Mouse (Mus musculus) mature B cell (primary cell): ENCODE results near the gene Cd300lf.

Experiments
- in situ Hi-C: fragments of 300-500 bp; cut with MboI; formaldehyde crosslinking; loops from 2 replicates; pipeline ENCODE4 v1.14.3; 2019

The Cd300lf gene

GRCm38 (mm10) chr11:115133800-115134199, at the start of gene Cd300lf:
TSS of gene Cd300lf (minus strand) at chr11:115133992.
- in situ Hi-C loops: no loop called here

DNA sequence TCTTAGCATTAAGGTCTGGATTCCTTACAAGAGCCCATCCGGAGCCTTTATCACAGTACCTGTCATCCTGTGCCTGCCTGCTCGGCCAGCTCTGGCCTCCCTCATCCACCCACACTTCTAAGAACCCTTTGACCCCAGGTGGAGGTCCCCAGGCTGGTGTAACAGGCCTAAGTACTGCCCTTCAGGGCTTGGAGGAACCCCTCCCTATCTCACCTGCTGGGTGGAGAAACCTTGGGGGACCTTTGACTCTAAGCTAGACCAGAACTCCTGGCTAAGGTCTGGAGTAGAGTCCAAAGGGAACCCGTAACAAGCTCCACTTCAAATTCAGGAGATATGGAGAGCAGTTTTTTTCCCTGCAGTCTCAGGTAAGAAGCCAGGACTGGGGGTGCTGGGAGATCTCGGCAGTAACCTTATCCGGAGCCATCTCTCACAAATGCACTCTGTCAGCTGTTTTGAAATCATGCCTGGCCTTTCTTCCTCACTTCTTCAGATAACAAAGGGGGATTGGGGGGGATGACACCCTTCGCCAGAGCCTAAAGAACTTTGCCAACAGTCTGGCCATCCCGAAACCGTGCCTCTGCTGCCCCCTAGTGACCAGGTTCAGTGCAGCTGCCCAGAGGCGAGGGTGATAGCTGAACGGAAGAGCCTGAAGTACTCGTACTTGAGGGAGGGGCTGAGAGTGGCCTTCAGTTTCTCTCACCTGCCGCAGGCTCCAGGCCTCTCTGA, 48.3 kb upstream of the Cd300lf start:
- in situ Hi-C loops: no loop called here

- in situ Hi-C loops: no loop called here
Observed at GRCm38 (mm10) chr11:115179881-115180280, 46.1 kb upstream of the Cd300lf start.

- in situ Hi-C loops: no loop called here
Observed at GRCm38 (mm10) chr11:115179191-115179590, 45.4 kb upstream of the Cd300lf start.

DNA sequence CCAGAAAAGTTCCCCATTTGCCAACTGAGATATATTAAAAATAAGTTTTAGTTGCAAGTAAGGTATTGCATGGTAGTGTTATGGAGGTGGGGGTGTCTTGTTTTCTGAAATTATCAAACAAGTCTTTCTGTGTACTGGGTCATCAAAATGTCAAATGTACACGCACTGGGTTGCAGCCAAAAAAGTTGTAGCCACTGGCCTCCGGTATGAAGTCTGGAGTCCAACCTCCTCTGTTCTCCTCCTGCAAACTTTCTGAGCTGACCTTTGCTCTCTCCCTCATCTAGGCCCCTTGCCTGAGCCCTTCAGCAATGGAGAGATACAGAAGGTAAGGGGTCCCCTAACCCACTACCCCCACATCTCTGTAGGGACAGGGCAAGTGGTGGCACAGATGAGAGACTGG, 45.0 kb upstream of the Cd300lf start:
- in situ Hi-C loops: no loop called here

DNA sequence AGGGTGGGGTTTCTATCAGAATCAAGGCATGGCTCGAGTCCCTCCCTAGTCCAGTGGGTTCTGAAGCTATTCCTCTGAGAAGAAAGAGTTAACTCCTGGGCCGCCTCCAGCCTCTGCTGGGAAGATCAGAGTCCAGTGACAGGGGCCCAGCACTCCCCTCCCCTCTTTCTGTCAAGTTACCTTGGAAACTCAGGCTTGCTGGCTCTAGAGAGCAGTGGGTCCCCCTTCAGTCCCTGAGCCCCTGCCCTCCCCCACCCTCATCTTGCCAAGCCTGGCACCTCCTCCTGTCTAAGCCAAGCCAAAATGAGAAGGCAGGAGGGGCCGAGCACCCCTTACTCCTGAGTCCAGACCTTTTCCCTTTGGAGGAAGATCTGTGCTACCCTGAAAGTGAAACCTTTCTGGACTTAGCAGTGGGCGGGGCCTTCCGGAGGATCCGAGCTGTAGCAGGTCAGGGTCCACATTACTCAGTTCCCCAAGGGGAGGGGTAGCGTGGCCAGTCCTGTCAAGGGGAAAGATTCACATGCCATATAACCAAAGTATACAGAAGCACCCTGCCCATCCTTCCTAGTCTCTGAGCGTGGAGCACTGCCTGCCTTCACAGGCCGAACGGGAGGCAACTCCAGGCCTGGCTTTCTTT, 43.9 kb upstream of the Cd300lf start:
- in situ Hi-C loops: no loop called here

GRCm38 (mm10) chr11:115176399-115177190, 42.8 kb upstream of the Cd300lf start:
- in situ Hi-C loops: no loop called here

GRCm38 (mm10) chr11:115173549-115174339, 40.0 kb upstream of the Cd300lf start:
- in situ Hi-C loops: no loop called here

- in situ Hi-C loops: no loop called here
Observed at GRCm38 (mm10) chr11:115172825-115173287, 39.1 kb upstream of the Cd300lf start.

GRCm38 (mm10) chr11:115171125-115171524, 37.3 kb upstream of the Cd300lf start:
- in situ Hi-C loops: no loop called here

DNA sequence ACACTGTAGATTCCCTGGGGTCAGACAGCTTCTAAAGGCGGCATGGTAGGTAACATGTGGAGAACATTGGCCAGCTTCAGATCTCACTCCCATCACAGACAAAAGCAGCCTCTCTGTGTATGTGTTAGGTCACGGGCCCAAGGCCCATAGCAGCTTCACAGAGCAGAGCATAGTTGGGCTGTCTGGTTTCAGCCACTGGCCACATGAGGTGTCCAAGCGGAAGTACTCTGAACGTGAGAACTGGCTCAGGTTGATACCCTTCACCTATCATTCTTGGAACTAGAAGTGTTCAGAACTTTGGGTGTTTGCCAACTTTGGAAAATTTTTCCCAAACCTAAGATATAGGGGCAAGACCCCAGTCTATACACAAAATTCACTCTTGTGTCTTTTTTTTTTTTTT, 35.6 kb upstream of the Cd300lf start:
- in situ Hi-C loops: no loop called here

- in situ Hi-C loops: no loop called here
Observed at GRCm38 (mm10) chr11:115167631-115168249, 33.9 kb upstream of the Cd300lf start.

DNA sequence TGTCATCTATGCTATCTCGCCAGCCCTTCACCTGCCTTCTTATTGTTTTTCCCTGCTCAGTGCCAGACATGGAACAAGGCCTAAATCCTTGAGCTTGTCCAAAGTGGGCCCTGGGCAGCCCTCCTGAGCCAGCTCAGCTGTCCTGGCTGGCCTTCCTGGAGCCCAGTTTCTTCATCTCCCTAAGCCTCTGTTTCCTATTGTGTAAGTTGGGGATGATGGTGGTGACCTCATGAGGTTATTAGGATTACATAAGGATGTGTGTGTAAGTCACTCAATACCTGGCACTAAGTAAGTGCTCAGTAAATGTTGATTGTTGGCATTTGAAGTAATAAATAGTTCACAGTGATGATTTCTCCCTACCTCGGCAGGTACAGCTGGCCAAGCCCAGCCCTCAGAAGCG, 33.0 kb upstream of the Cd300lf start:
- in situ Hi-C loops: no loop called here

DNA sequence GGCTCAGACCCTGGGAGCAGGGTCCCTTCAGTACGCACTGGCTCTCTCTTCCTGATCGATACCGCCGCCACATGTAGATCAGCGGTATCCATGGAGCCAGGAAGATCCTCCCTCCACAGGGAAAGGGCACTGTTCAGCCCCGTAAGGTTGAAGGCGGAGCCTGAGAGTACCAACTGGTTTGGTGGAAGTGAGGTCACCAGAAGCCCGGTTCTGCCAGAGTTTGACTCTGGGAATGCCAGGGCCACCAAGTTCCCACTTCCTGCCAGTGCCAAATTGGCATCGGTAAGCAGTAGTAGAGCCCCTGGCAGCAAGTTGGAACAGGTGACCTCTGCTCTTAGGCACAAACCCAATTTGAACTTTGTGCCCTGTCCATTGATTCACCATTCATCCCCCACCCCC, 31.2 kb upstream of the Cd300lf start:
- in situ Hi-C loops: no loop called here

DNA sequence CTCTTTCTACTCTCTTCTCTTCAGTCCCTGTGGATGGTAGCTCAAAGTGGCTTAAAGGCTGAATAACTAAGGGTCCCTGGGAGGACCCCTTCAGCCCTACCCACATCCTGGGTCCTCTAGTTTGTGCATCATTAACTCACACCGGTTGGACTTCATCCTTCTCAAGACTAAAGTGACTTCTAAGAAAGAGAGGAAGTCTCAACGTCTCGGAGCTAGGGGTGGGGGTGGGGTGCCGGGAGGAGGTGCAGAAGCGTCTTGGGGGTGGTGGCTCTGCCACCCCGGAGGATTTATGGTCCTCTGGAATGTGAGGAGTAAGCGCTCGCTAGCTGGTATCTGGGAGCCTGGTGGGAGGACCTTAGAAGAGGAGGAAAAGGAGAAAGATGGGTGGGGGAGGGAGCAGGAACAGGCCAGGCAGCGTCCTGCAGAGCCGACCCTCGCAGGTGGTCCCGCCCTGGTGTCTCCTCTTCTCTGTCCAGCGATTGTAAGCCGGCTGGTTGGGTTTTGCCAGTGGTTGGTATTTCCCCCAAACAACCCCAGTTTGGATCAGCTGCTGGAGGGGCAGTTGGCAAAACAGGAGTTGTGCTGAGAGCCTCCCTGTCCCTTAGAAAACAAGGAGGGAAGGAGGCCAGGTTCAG, 30.7 kb upstream of the Cd300lf start:
- in situ Hi-C loops: no loop called here

DNA sequence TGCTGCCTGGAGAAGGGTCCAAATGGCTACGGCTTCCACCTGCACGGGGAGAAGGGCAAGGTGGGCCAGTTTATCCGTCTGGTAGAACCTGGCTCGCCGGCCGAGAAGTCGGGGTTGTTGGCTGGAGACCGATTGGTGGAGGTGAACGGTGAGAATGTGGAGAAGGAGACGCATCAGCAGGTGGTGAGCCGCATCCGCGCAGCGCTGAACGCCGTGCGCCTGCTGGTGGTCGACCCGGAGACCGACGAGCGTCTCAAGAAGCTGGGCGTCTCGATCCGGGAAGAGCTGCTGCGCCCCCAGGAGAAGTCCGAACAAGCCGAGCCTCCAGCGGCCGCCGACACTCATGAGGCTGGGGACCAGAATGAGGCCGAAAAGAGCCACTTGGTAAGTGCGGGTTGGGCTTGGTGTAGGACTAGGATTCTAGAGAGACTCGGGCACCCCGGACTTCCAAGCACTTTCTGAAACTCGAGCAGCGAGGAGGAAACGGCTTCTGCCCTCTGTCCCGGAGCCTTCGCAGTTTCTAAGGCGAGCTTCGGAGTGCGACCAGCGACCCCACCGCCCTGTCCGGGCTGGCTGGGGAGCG, 29.9 kb upstream of the Cd300lf start:
- in situ Hi-C loops: no loop called here

DNA sequence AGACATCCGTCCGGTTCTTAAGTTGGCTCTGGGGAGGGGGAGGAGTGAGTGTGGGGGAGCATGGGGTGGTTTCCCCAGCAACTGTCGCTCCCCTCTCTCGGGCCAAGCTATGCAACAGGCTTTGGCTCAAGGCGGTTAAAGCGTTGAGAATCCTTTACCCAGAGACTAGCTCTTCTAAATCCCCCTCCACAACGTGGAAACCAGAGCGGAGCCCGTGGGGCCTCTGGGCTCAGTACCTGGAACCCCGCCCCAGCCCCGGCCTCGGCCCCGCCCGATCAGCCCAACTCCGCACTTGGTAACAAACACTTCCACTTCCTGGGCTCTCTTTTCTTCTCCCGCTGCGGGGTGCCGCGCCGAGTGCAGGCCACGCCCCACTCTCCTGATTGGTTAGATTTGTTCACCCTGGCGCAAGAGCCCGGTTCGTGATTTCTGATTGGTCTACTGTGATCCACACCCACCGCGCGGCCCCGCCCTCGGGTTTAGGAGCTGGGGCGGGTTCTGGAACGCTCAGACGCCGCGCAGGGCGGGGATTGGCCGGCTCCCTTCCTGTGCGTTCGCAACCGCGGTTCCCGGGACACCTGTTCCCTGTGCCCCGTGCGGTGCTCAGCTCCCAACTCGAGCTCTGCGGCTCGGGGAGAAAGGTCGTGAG, 29.2 kb upstream of the Cd300lf start, which contains the start of gene Slc9a3r1:
Slc9a3r1 (plus strand) TSS at position 510 of the 649 bp plus-strand sequence.
- in situ Hi-C loops: no loop called here

DNA sequence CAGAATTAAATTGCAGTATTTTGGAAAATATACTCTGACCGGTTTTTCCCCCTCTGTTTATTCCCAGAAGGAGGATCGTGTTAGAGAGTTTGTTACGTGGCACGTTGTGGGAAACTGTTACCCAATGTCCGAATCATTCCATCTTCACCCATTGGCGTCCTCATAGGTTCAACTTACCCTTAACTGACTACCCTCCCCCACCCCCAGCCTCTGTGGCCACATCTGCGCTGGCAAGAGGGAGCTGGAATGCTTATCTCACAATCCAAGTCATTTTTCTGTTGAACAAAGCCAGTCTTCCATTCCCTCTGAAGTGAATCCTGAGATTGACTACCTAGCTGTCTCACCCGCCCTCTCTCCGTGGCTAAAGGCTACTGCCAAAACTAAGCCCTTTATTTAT, 28.4 kb upstream of the Cd300lf start:
- in situ Hi-C loops: no loop called here

GRCm38 (mm10) chr11:115161578-115162204, 27.9 kb upstream of the Cd300lf start:
- in situ Hi-C loops: no loop called here
